ENCODE assay signal across 8 mouse cellular contexts in the genomic region with DNA sequence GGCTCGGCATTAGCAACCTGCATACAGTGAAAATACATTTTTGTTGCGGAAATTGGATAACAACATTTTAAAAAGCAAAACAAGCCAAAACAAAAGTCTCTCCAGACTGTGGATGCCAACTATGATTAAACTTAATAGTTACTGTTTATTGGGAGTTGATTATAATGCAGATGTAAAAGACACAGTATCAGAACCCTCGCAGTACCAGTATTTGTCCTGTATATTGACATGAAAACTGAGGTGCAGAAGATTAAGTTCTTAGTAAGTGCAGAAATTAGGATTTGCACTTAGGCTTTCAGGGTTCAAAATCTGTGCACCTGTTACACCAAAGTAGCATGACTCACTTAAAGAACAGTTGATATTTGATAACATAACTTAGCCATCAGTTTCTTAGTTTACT. TPM values are rescaled to one million over a fixed set of nuclear protein-coding genes. Genes with fewer than 3 reads are reported as not detected.
A peak's percentile ranks its signal among the peaks of the same experiment; 100 is the strongest.
DNase-seq lines count a peak whose midpoint lies in the region; ATAC-seq and TF ChIP-seq lines count a peak whose summit lies in the region.

No protein-coding gene starts in this region.

- H3K27me3 ChIP-seq in heart, postnatal 0 days (ENCODE audit: control insufficient read depth, insufficient read depth, low read length), result 0 out of 2 replicates have a peak, but pooled peaks cover 4% of the 10 kb centered on the region
- H3K27me3 ChIP-seq in embryonic facial prominence, embryonic 10.5 days (replicated peaks; ENCODE audit: low read depth, poor library complexity, severe bottlenecking), result no peaks in the 10 kb centered on the region
- H3K27me3 ChIP-seq in hindbrain, embryonic 16.5 days (replicated peaks; ENCODE audit: control insufficient read depth, insufficient read depth, low read length), result no peaks in the 10 kb centered on the region
- H3K27me3 ChIP-seq in midbrain, embryonic 13.5 days, result no peaks in the 10 kb centered on the region

- WGBS in heart, postnatal 0 days, result 44% methylated on average over 3 of the region's 3 CpGs
- 46% methylated on average over 3 of the region's 3 CpGs for WGBS in embryonic facial prominence, embryonic 10.5 days
- WGBS in hindbrain, embryonic 16.5 days, result 21% methylated on average over 3 of the region's 3 CpGs
- 30% methylated on average over 3 of the region's 3 CpGs for WGBS in midbrain, embryonic 13.5 days

- no peaks in the 10 kb centered on the region for H3K36me3 ChIP-seq in heart, postnatal 0 days (replicated peaks; ENCODE audit: control insufficient read depth, insufficient read depth, low read length)
- H3K36me3 ChIP-seq in embryonic facial prominence, embryonic 10.5 days (replicated peaks), result no peaks in the 10 kb centered on the region
- no peaks in the 10 kb centered on the region for H3K36me3 ChIP-seq in hindbrain, embryonic 16.5 days (ENCODE audit: control insufficient read depth, insufficient read depth, low read length)
- H3K36me3 ChIP-seq in midbrain, embryonic 13.5 days, result no peaks in the 10 kb centered on the region

- no peak for TF ChIP-seq CTCF in heart, postnatal 0 days (IDR thresholded peaks at IDR 0.05; ENCODE audit: low read depth)

- peak overlapping the region; percentile 84; the same call in 1 of the 2 replicates for H3K9ac ChIP-seq in heart, postnatal 0 days (replicated peaks; ENCODE audit: low read depth, low read length)
- peak overlapping the region; percentile 92 for H3K9ac ChIP-seq in hindbrain, embryonic 16.5 days (ENCODE audit: low read depth, low read length)
- peak overlapping the region; percentile 98 for H3K9ac ChIP-seq in midbrain, embryonic 13.5 days (replicated peaks)

- ATAC-seq in heart, postnatal 0 days (ENCODE audit: insufficient read depth, low read depth), result no peak
- ATAC-seq in hindbrain, embryonic 16.5 days, result no peak
- ATAC-seq in midbrain, embryonic 13.5 days, result no peak

- H3K4me3 ChIP-seq in heart, postnatal 0 days (ENCODE audit: low read depth, low read length), result peak overlapping the region; percentile 87
- H3K4me3 ChIP-seq in embryonic facial prominence, embryonic 10.5 days, result peak overlapping the region; percentile 96
- H3K4me3 ChIP-seq in hindbrain, embryonic 16.5 days (ENCODE audit: low read length), result peak overlapping the region; percentile 85
- H3K4me3 ChIP-seq in midbrain, embryonic 13.5 days (replicated peaks), result peak overlapping the region; percentile 89

- peak overlapping the region; percentile 100 for H3K4me2 ChIP-seq in heart, postnatal 0 days (ENCODE audit: low read depth, low read length)
- peak overlapping the region; percentile 94 for H3K4me2 ChIP-seq in hindbrain, embryonic 16.5 days (ENCODE audit: low read length)
- H3K4me2 ChIP-seq in midbrain, embryonic 13.5 days (replicated peaks), result peak overlapping the region; percentile 87

- no peaks in the 10 kb centered on the region for H3K9me3 ChIP-seq in heart, postnatal 0 days (replicated peaks; ENCODE audit: control insufficient read depth, low read length)
- H3K9me3 ChIP-seq in embryonic facial prominence, embryonic 10.5 days, result no peaks in the 10 kb centered on the region
- no peaks in the 10 kb centered on the region for H3K9me3 ChIP-seq in hindbrain, embryonic 16.5 days (ENCODE audit: control insufficient read depth, low read length)
- no peaks in the 10 kb centered on the region for H3K9me3 ChIP-seq in midbrain, embryonic 13.5 days

- DNase-seq in heart, postnatal 0 days (ENCODE audit: low spot score), result no peak
- DNase-seq in heart, adult 18-20 months, result no peak
- no peak for DNase-seq in embryonic facial prominence, embryonic 10.5 days (ENCODE audit: low spot score)
- DNase-seq in testis, postnatal 10 days (ENCODE audit: low spot score), result no peak
- no peak for DNase-seq in adrenal gland, adult (ENCODE audit: inconsistent age in 2 of 2, low spot score in 1 of 2)
- DNase-seq in thymus, postnatal 10 days (ENCODE audit: low spot score in 2 of 2), result no peak

- no peak for TF ChIP-seq EP300 in heart, postnatal 0 days (IDR thresholded peaks at IDR 0.05; ENCODE audit: low read depth)

- H3K4me1 ChIP-seq in heart, postnatal 0 days (ENCODE audit: control insufficient read depth, insufficient read depth), result peaks cover 13% of the 10 kb centered on the region
- peaks cover 51% of the 10 kb centered on the region for H3K4me1 ChIP-seq in embryonic facial prominence, embryonic 10.5 days
- peaks cover 9% of the 10 kb centered on the region for H3K4me1 ChIP-seq in hindbrain, embryonic 16.5 days (ENCODE audit: control insufficient read depth, insufficient read depth, low read depth, low read length)
- peaks cover 44% of the 10 kb centered on the region for H3K4me1 ChIP-seq in midbrain, embryonic 13.5 days (replicated peaks)

- H3K27ac ChIP-seq in heart, postnatal 0 days (ENCODE audit: low read depth), result no peak overlapping the region
- H3K27ac ChIP-seq in embryonic facial prominence, embryonic 10.5 days (replicated peaks), result no peak overlapping the region; the same call in 1 of the 2 replicates
- H3K27ac ChIP-seq in hindbrain, embryonic 16.5 days (ENCODE audit: low read depth, low read length), result no peak overlapping the region
- no peak overlapping the region for H3K27ac ChIP-seq in midbrain, embryonic 13.5 days

RNA-seq across cellular contexts. Expression of a gene that starts 1.3 kb away (rescaled TPM):
- total RNA-seq in heart, postnatal 0 days (2014; rRNA removed; ENCODE audit: low replicate concordance), result 19.8 and 21.8 TPM in 2 replicates
- 7.6 and 7.8 TPM in 2 replicates for polyA plus RNA-seq in heart, postnatal 0 days (2015; fragmentation: Nextera tagmentation; extraction: Ambion mirVana)
- 10 to 100 TPM; 13.6 to 14.9 TPM for total RNA-seq in heart, adult 18-20 months (2021)
- polyA plus RNA-seq in embryonic facial prominence, embryonic 10.5 days (2016; fragmentation: Nextera tagmentation; extraction: Ambion mirVana), result 95.0 and 101 TPM in 2 replicates
- 17.7 and 27.1 TPM in 2 replicates for polyA plus RNA-seq in hindbrain, embryonic 16.5 days (2015; fragmentation: Nextera tagmentation; extraction: Ambion mirVana)
- 63.2 and 67.8 TPM in 2 replicates for polyA plus RNA-seq in midbrain, embryonic 13.5 days (2015; fragmentation: Nextera tagmentation; extraction: Ambion mirVana)
